Mouse (Mus musculus) left cerebral cortex, postnatal 10 days (tissue): ENCODE results near the gene Vipr1. TPM values are rescaled to one million over a fixed set of nuclear protein-coding genes. Genes with fewer than 3 reads are reported as not detected.

Source experiments
- DNase-seq, 2 experiments: peaks; one replicate each; pipeline ENCODE4 v3.0.0; 2021 to 2022; ENCODE audit warnings: low spot score in 2 of 2, mixed read lengths in 1 of 2; ENCODE audit errors: extremely low spot score in 1 of 2
- intact Hi-C: fragments of 180-260 bp; cut with DNase I; formaldehyde crosslinking; loops from one replicate; pipeline ENCODE4 v1.15.1; 2025
- total RNA-seq, 2 experiments: library from RNA; stranded (reverse); gene quantifications; 2 replicates each; pipeline ENCODE4 v1.2.3; 2021

Gene Vipr1
- total RNA-seq, 2 experiments from 2014 or later: 11.8 TPM

GRCm38 (mm10) chr9:121704646-121705625 is 62.4 kb downstream of the Vipr1 start, which contains the start of gene Sec22c:
Sec22c (minus strand) TSS chr9:121705490.
- DNase-seq: peak; percentile 84 to 92
- intact Hi-C loops: no loop called here

GRCm38 (mm10) chr9:121706029-121706675 is 63.6 kb downstream of the Vipr1 start:
- DNase-seq: no peak
- intact Hi-C loops: no loop called here

- DNase-seq: no peak
- intact Hi-C loops: no loop called here
These were observed 65.3 kb downstream of the Vipr1 start for GRCm38 (mm10) chr9:121707801-121708200.

DNA sequence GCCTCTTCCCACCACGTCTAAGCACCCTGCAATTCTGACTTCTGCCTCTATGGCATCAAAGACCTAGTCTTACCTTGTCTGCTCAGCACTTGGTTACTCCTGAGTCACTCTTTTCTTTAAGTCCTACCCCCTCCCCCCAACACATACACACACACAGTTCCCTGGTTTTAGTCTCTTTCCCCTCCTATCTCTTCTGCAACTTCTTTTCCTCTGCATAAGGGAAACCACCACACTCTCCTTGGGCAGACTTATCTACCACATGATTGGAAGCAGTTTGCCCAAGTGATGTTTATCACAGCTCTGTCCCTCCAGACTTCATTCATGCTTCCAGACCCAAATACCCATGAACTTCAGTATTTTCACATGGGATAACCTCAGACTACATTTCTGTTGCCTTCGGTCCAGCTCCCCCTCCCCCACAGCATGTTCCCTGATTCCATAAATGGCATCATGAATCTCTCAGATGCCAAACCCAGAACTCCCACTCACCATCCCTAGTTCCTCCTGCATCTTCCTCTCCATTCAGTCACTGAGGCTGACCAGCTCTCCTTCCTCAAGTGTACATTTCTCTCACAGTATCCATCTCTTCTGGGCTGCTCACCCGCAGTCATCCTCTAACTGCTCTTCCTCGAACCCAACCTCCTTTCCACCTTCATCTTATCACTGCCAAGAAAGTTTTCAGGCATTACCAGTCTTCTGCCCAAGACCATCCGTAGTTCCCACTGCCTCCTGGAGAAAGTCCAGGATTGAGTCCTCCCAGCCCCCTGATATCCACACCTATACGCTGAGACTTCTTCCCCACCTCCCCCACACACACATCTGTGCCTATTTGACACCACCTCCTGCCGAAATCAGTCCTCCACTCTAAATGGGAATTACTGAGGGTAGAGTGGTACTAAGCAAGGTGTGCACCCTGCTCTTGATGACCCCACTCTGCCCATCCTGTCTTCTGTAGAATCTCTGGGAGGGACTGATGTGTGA is 66.3 kb downstream of the Vipr1 start:
- no peak for DNase-seq
- intact Hi-C loops: no loop called here

GRCm38 (mm10) chr9:121709898-121710583 is 67.5 kb downstream of the Vipr1 start, which contains the start of gene Ss18l2:
Ss18l2 (plus strand) TSS chr9:121710329.
- peak; percentile 97 to 99 for DNase-seq
- intact Hi-C loops: no loop called here

DNA sequence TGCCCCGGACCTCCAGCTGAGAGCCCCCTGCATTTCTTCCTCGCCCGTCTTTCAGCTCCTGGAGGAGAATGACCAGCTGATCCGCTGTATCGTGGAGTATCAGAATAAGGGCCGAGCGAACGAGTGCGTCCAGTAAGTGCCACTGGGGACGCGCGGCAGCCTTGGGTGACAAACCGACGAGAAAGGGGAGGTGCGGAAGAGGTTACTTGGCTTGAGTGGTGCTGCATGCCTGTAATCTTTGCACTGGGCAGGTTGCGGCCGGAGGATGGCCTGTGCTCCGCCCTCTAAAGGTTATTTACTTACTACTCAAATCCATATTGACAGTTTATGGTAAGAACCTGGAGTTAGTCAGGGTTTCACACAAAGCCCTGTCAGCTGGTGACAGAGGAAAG is 68.1 kb downstream of the Vipr1 start:
- intact Hi-C loops: no loop called here
- no peak for DNase-seq

- intact Hi-C loops: no loop called here
- DNase-seq: no peak
These were observed 74.5 kb downstream of the Vipr1 start for GRCm38 (mm10) chr9:121717048-121717447.

- DNase-seq: no peak
- intact Hi-C loops: no loop called here
These were observed 75.7 kb downstream of the Vipr1 start for GRCm38 (mm10) chr9:121718070-121718705.

DNA sequence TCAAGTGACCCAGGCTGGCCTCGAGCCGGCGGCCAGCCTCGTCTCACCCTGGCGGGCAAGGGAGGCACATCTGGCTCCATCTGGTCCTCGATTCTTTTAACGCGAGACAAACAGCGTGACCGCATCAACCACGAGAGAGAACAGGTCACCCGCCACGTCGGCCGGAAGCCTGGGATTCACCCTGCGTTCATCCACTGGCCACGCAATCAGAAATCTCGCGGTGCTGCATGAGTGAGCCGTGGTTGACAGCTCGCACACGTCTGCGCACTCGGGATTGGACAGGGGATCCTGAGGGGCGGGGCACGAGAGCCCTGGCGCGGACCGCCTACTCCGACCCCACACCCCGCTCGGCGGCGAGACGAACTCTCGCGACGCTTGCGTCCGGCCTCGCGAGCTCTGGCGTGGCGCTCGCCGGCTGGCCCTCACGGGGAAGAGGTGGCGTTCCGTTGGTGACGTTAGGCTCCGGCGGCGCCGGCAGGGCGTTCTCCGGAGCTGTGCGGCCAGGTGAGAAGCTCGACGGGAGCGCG is 76.3 kb downstream of the Vipr1 start, which contains the start of gene Nktr:
TSS of gene Nktr (plus strand) at position 378 of the 527 bp plus-strand sequence.
- DNase-seq: peak; percentile 97 to 99
- intact Hi-C loops: no loop called here

GRCm38 (mm10) chr9:121719347-121720331 is 77.1 kb downstream of the Vipr1 start:
- DNase-seq: no peak
- intact Hi-C loops: no loop called here

Other genes starting within 250 kb of the Vipr1 start
- gene Cck, start 147.0 kb upstream of the Vipr1 start, total RNA-seq: 100 to 1,000 TPM; 377 to 421 TPM
- under 1 TPM; 0.87 to 0.97 TPM for gene Lyzl4, start 620 bp upstream of the Vipr1 start, total RNA-seq
- gene Sec22c, start 62.8 kb downstream of the Vipr1 start, total RNA-seq: 10 to 100 TPM; 32.5 to 33.0 TPM
- 10 to 100 TPM; 76.4 to 94.9 TPM for gene Ss18l2, start 67.6 kb downstream of the Vipr1 start, total RNA-seq
- gene Nktr, start 76.5 kb downstream of the Vipr1 start, total RNA-seq: 100 to 1,000 TPM; 112 to 119 TPM
- gene Zfp651, start 116.6 kb downstream of the Vipr1 start, total RNA-seq: 100 to 1,000 TPM; 105 to 110 TPM
- 1 to 10 TPM; 3.3 to 3.5 TPM for gene Klhl40, start 134.9 kb downstream of the Vipr1 start, total RNA-seq
- gene Hhatl, start 149.8 kb downstream of the Vipr1 start, total RNA-seq: 1 to 10 TPM; 3.8 TPM
- 1 to 10 TPM; 9.0 to 9.3 TPM for gene Ccdc13, start 196.7 kb downstream of the Vipr1 start, total RNA-seq
- gene Higd1a, start 215.6 kb downstream of the Vipr1 start, total RNA-seq: 10 to 100 TPM; 97.0 to 99.0 TPM